Mouse (Mus musculus): Measurements from ENCODE around the gene Parp11. TPM values are rescaled to one million over a fixed set of nuclear protein-coding genes. Genes with fewer than 3 reads are reported as not detected.

Gene Parp11
- polyA plus RNA-seq, 1 experiment from 2014 or later = 5.8 TPM

DNA sequence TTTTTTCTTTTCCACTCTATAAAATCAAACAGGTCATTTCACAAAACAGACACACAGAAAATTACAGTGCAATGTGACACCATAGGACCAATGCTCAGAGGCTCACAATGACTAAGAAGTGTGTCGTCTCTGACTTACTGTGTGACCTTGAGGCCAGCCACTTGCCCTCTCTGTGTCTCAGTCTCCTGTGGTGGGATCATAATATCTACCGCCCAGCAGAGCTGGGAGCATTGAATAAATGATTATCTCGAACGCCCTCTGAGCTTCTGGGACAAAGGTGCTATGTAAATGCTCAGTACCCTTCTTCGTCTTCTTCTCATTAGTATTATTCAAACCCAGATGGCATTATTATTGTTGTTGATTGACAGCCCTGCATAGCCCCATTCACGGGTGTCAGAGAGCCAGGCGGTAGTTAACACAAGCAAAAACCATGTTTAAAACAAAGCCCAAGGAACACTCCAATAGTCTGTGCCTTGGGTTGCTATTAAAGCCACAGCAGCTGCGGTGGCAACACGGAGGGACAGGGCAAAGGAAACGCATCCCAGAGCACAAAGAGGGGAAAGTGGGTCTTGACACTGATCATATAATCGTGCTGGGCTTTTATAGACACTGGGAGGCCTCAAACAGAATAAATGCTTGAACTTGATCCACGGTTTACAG, 29.0 kb upstream of the Parp11 start:
- Histone ChIP-seq H3K4me3 (ENCODE audit: low read depth, low read length) (no peak overlapping the region), H3K9me3 (ENCODE audit: low read length) (no peaks in the 10 kb centered on the region), H3K9ac (replicated peaks) (no peak overlapping the region), H3K4me2 (ENCODE audit: low read depth, low read length) (no peak overlapping the region), H3K27me3 (ENCODE audit: insufficient read depth, low read length) (no peaks in the 10 kb centered on the region), H3K4me1 (ENCODE audit: insufficient read depth) (no peaks in the 10 kb centered on the region), H3K27ac (ENCODE audit: low read depth) (no peak overlapping the region), H3K36me3 (replicated peaks; ENCODE audit: insufficient read depth, low read length) (no peaks in the 10 kb centered on the region)
- ATAC-seq (no peak), DNase-seq (no peak)
- 72% methylated on average over 12 of the region's 12 CpGs for WGBS (ENCODE audit: insufficient replicate concordance)
- no peak for TF ChIP-seq CTCF (IDR thresholded peaks at IDR 0.05; ENCODE audit: low read depth)
- no peak for TF ChIP-seq EP300 (IDR thresholded peaks at IDR 0.05; ENCODE audit: low read depth)

DNA sequence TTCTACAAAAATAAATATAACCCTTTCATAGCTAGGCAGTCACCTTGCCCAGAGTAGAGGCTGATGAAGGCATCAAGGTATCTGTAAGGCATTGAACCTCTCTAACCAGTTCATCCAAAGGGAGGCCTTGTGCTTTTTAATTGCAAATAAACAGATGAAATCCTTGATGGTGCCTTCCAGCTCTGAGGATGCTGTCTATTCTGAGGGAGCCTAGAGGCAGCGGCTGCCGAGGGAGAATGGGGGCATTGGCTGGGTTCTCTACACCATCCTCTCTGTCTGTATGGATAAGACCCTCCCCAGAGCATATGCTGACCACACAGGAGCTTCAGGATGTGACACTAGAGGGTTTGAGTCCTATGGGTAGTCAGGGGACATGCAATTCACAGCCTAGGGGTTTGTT, 28.3 kb upstream of the Parp11 start:
- no peak for DNase-seq
- H3K36me3 ChIP-seq (replicated peaks; ENCODE audit: insufficient read depth, low read length) = no peaks in the 10 kb centered on the region
- no peaks in the 10 kb centered on the region for H3K9me3 ChIP-seq (ENCODE audit: low read length)
- no peak overlapping the region for H3K4me3 ChIP-seq (ENCODE audit: low read depth, low read length)
- no peak for TF ChIP-seq CTCF (IDR thresholded peaks at IDR 0.05; ENCODE audit: low read depth)
- TF ChIP-seq EP300 (IDR thresholded peaks at IDR 0.05; ENCODE audit: low read depth) = no peak
- no peaks in the 10 kb centered on the region for H3K27me3 ChIP-seq (ENCODE audit: insufficient read depth, low read length)
- no peak overlapping the region for H3K9ac ChIP-seq (replicated peaks)
- no peaks in the 10 kb centered on the region for H3K4me1 ChIP-seq (ENCODE audit: insufficient read depth)
- no peak overlapping the region for H3K4me2 ChIP-seq (ENCODE audit: low read depth, low read length)
- 77% methylated on average over 2 of the region's 2 CpGs for WGBS (ENCODE audit: insufficient replicate concordance)
- H3K27ac ChIP-seq (ENCODE audit: low read depth) = no peak overlapping the region
- ATAC-seq = no peak

- WGBS (ENCODE audit: insufficient replicate concordance) = 43% methylated on average over 2 of the region's 2 CpGs
- H3K36me3 ChIP-seq (replicated peaks; ENCODE audit: insufficient read depth, low read length) = no peaks in the 10 kb centered on the region
- no peak overlapping the region for H3K27ac ChIP-seq (ENCODE audit: low read depth)
- H3K9me3 ChIP-seq (ENCODE audit: low read length) = no peaks in the 10 kb centered on the region
- H3K4me2 ChIP-seq (ENCODE audit: low read depth, low read length) = no peak overlapping the region
- no peak overlapping the region for H3K4me3 ChIP-seq (ENCODE audit: low read depth, low read length)
- H3K9ac ChIP-seq (replicated peaks) = no peak overlapping the region
- ATAC-seq (no peak), DNase-seq (no peak)
- TF ChIP-seq CTCF (IDR thresholded peaks at IDR 0.05; ENCODE audit: low read depth) (no peak), EP300 (IDR thresholded peaks at IDR 0.05; ENCODE audit: low read depth) (no peak)
- H3K4me1 ChIP-seq (ENCODE audit: insufficient read depth) = no peaks in the 10 kb centered on the region
- H3K27me3 ChIP-seq (ENCODE audit: insufficient read depth, low read length) = no peaks in the 10 kb centered on the region
Observed at GRCm38 (mm10) chr6:127420115-127420514, 26.5 kb upstream of the Parp11 start.

DNA sequence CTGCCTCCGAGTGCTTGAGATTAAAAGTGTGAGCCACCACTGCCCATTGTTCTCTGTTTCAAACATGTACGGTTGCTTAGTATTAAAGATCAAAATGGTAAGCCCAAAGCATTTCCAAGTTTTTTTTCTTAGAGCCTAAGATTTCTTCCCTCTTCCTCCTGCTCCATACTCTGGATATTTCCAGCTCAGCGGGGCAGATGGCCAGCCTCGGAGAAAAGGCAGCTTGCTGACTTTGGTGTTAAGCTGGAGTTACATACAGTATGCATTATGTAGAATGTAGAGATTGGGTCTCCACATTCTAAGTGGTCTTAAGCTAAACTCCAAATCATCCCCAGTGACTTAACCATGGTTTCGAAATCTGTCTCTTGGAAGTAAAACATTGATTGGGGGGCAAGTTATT, 21.5 kb upstream of the Parp11 start:
- Histone ChIP-seq H3K36me3 (replicated peaks; ENCODE audit: insufficient read depth, low read length) (no peaks in the 10 kb centered on the region), H3K4me1 (ENCODE audit: insufficient read depth) (no peaks in the 10 kb centered on the region), H3K27me3 (ENCODE audit: insufficient read depth, low read length) (no peaks in the 10 kb centered on the region), H3K27ac (ENCODE audit: low read depth) (no peak overlapping the region), H3K4me3 (ENCODE audit: low read depth, low read length) (no peak overlapping the region), H3K9ac (replicated peaks) (no peak overlapping the region), H3K4me2 (ENCODE audit: low read depth, low read length) (no peak overlapping the region), H3K9me3 (ENCODE audit: low read length) (no peaks in the 10 kb centered on the region)
- ATAC-seq (no peak), DNase-seq (no peak)
- 67% methylated on average over 5 of the region's 5 CpGs for WGBS (ENCODE audit: insufficient replicate concordance)
- TF ChIP-seq EP300 (IDR thresholded peaks at IDR 0.05; ENCODE audit: low read depth) (no peak), CTCF (IDR thresholded peaks at IDR 0.05; ENCODE audit: low read depth) (no peak)

- no peak overlapping the region for H3K9ac ChIP-seq (replicated peaks)
- H3K4me3 ChIP-seq (ENCODE audit: low read depth, low read length) = no peak overlapping the region
- WGBS (ENCODE audit: insufficient replicate concordance) = 70% methylated on average over 7 of the region's 7 CpGs
- H3K4me1 ChIP-seq (ENCODE audit: insufficient read depth) = no peaks in the 10 kb centered on the region
- no peak overlapping the region for H3K27ac ChIP-seq (ENCODE audit: low read depth)
- no peak for ATAC-seq
- no peak overlapping the region for H3K4me2 ChIP-seq (ENCODE audit: low read depth, low read length)
- DNase-seq = no peak
- H3K36me3 ChIP-seq (replicated peaks; ENCODE audit: insufficient read depth, low read length) = no peaks in the 10 kb centered on the region
- H3K9me3 ChIP-seq (ENCODE audit: low read length) = no peaks in the 10 kb centered on the region
- H3K27me3 ChIP-seq (ENCODE audit: insufficient read depth, low read length) = no peaks in the 10 kb centered on the region
- TF ChIP-seq EP300 (IDR thresholded peaks at IDR 0.05; ENCODE audit: low read depth) (no peak), CTCF (IDR thresholded peaks at IDR 0.05; ENCODE audit: low read depth) (no peak)
Observed at GRCm38 (mm10) chr6:127430716-127431115, 15.9 kb upstream of the Parp11 start.

- no peak overlapping the region for H3K4me3 ChIP-seq (ENCODE audit: low read depth, low read length)
- H3K36me3 ChIP-seq (replicated peaks; ENCODE audit: insufficient read depth, low read length) = no peaks in the 10 kb centered on the region
- no peak overlapping the region for H3K27ac ChIP-seq (ENCODE audit: low read depth)
- WGBS (ENCODE audit: insufficient replicate concordance) = 59% methylated on average over 6 of the region's 6 CpGs
- no peak overlapping the region for H3K9ac ChIP-seq (replicated peaks)
- H3K9me3 ChIP-seq (ENCODE audit: low read length) = no peaks in the 10 kb centered on the region
- ATAC-seq = no peak
- TF ChIP-seq EP300 (IDR thresholded peaks at IDR 0.05; ENCODE audit: low read depth) = no peak
- no peak for TF ChIP-seq CTCF (IDR thresholded peaks at IDR 0.05; ENCODE audit: low read depth)
- H3K4me1 ChIP-seq (ENCODE audit: insufficient read depth) = no peaks in the 10 kb centered on the region
- H3K27me3 ChIP-seq (ENCODE audit: insufficient read depth, low read length) = no peaks in the 10 kb centered on the region
- no peak for DNase-seq
- no peak overlapping the region for H3K4me2 ChIP-seq (ENCODE audit: low read depth, low read length)
Observed at GRCm38 (mm10) chr6:127431196-127431766, 15.4 kb upstream of the Parp11 start.

Measured in liver, postnatal 0 days (tissue).